Mouse (Mus musculus): ENCODE measurements at regions not wholly inside any gene's neighbourhood (a gene's known extent, or its start where the extent isn't known, plus 50 kb on each side); places are given as distances from the start of the nearest gene placed in this dataset.

DNA sequence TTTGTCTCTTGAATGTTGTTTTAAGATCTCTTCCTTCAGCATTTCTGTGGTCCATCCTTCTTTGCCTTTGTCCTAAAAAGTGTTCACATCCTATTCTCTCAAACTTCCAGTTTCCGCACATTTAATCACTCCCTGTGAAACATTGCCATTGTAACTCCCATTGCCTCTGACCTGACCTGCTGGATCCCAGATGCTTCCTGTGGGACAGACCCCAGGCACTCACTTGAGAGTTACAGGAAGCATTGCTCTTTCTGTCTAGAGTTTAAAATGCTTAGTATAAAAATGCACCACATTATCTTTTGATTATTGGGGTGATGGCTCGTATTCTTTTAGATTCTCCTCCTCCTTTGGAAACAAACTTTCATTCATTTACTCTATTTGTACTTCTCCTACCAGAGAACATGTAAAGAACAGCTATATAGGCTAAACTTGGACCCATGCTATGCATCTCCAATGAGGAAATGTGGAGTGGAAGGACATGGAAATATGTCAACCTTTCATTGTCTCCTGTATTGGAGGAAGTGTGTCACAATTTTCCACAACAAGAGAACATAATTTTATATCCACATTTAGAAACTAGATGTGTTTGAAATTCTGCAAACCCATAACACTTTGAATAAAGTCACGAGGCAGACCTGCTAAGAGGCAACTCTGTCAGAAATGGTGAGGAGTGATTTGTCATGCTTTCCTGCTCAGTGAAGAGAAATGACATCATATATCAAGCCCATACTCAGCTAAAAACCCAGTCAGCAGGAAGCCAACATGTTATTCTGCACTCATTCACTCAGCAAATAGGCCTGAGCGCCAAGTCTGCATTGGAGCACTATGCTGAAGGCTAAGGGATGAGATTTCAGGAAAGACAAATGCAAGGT is 308.8 kb upstream of the Marcks start:
- DNase-seq (ENCODE audit: low spot score): no peak

GRCm38 (mm10) chr10:37439863-37440613 is 301.3 kb upstream of the Marcks start:
- no peak for DNase-seq (ENCODE audit: low spot score)

GRCm38 (mm10) chr10:37438312-37438711 is 299.6 kb upstream of the Marcks start:
- DNase-seq (ENCODE audit: low spot score): no peak

- no peak for DNase-seq (ENCODE audit: low spot score)
These were observed 298.1 kb upstream of the Marcks start for GRCm38 (mm10) chr10:37436849-37437248.

DNA sequence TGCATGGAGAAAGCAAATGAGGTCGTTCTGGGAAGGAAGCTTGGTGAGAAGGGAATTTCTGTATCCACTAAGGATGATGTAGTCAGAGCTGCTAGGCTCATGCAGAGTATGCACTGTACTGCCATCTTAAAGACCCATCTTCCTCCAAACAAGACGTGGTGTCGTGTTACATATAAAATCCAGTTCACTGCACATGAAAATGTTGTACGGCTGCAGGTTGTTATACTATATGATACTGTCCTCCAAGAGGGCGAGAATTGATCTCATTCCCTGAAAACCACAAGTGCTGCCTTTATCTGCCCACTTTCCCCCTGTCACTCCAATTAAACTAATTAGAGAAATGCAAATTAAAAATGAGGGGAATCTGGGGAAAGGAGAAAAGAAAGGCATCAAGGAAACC is 295.5 kb upstream of the Marcks start:
- DNase-seq (ENCODE audit: low spot score): no peak

- no peak for DNase-seq (ENCODE audit: low spot score)
These were observed 284.3 kb upstream of the Marcks start for GRCm38 (mm10) chr10:37423047-37423446.

DNA sequence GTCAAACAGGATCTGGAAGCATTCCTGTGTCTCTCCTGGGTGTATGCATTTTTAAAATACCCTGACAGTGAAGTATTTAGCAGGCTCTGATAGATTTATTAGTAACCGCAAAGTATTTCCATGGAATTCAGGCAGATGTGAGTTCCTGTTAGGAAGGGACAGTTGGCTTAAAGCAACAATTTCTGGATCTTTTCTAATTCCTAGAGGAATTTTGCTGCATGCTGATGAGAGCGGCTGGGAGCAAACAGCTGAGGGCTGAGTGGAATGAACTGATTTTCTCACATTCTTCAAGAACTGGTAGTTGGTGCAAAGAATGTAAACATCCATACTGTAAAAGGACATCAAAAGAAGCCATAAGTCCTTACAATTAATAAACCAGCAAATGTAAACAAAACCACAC is 283.9 kb upstream of the Marcks start:
- no peak for DNase-seq (ENCODE audit: low spot score)

GRCm38 (mm10) chr10:37416321-37416720 is 277.6 kb upstream of the Marcks start:
- no peak for DNase-seq (ENCODE audit: low spot score)

DNA sequence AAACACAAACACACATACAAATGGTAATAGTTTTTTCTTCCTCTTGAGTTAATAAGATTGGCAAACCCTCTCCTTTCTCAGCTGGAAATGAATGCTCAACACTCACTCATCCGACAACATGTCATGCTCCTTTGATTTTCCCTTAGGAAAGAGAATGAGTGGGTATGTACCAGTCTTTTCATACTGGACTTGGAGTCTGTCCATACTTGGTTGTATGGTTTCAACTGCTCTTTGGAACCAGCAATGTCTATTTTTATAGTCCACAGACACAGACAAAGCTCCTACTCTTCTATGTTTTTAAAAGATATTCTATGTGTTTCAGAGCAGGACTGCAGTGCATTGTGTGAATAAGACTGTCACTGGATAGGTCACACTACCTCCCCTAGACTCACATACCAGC is 273.7 kb upstream of the Marcks start:
- DNase-seq (ENCODE audit: low spot score): no peak

- DNase-seq (ENCODE audit: low spot score): no peak
These were observed 271.0 kb upstream of the Marcks start for GRCm38 (mm10) chr10:37409749-37410148.

DNA sequence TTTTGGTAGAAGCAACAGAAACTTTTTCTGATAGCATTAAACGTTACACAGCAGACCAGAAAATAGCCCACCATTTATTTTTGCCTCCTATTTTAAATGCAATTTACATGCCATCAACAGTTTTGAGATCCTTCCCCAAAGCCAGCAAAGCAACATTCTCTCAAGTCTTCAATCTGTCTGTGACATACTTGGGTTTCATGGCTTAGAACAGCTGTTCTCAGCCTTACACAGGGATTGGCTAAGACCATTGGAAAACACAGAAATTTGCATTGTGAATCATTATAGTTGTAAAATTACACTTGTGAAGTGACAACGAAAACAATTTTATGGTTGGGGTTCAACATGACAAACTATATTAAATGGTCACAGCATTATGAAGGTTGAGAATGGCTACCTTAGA is 268.8 kb upstream of the Marcks start:
- no peak for DNase-seq (ENCODE audit: low spot score)

- no peak for DNase-seq (ENCODE audit: low spot score)
These were observed 266.2 kb upstream of the Marcks start for GRCm38 (mm10) chr10:37404933-37405332.

DNA sequence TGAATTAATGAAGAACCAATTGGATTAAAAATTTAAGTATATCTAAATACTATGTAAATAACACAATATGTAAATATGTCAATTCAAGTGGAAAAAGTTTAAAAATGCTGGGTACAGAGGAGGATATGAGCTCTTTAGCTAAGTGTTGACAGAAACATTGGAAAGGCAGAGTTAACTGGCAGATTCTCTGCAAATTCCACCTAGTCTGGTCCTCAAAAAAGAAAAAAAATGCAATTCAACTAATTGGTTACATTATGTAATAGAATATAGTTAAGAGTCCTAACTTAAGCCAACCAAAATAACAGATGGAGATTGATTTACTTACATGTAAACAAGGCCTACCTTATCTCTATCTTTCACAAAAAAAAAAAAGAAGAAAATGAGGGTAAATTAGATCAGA is 265.7 kb upstream of the Marcks start:
- no peak for DNase-seq (ENCODE audit: low spot score)

DNA sequence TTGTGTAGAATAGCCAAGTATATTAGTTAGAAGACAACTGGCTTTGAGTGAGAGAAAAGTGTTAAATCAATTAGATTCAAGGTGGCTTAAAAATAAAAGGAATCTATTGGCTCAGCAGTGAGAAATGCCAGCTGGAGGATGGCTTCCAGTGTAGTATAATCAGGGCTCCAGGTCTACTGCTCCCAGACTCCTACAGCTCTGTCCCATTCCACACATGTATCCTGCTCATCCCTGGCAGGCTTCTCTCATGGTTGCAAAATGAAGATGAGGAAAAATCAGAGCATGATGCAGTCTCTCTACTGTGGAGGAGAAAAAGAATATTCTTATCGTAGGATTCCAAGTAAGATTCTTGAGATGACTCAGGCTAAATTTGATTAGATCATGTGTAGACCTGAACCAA is 263.7 kb upstream of the Marcks start:
- DNase-seq (ENCODE audit: low spot score): no peak

DNA sequence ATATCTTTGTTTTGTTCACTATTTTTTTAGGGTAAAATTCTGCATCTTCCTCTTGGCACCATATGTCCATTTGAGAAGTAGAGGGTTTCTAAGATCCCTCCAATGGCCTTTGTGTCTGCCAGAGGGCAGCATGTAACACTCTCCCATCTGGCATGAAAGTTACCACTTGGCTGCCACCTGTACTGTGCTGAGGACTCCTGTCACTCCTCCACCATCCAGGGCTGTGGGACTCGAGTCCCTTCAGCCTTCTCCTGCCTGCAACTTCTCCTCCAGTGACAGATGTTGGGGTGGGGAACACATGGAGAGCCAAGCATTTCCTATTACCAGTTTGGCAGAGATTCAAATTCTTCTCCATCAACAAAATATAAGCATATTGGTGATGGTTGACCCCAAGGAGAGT is 262.3 kb upstream of the Marcks start:
- DNase-seq (ENCODE audit: low spot score): no peak

GRCm38 (mm10) chr10:37400379-37400778 is 261.7 kb upstream of the Marcks start:
- no peak for DNase-seq (ENCODE audit: low spot score)

DNA sequence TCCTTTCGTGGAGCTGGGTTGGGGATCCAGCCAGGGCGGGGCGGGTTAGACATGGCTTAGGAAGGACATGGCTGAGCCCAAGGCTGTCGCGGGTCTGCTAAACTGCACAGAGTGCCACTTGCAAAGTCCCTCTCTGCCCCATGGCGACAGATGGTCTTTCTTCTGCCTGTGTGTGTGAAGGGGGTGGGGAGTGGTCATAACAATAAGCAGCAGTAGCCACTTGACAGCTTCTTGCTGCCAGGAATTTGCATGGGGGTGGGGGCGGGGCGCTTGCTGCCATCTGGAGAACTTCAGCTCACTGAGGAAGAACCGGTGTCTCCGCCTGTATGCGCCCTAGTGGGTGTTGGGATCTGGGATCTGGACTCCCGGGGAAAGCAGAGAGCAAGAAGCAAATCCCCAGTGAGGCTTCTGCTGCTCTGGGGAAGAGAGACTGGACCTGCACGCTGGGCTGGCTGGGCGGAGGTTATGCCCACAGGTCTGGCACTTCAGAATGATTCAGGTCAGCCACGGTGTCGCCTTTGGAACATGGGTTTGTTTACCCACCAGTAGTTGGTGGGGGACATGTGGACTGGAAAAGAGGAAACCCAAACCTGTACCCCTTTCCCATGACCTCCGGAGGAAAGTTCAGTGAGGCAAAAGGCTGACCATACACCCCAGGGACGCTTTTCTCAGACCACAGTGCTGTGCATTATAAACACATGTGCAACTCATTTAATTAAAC is 258.7 kb upstream of the Marcks start:
- DNase-seq (ENCODE audit: low spot score): no peak

- DNase-seq (ENCODE audit: low spot score): no peak
These were observed 251.3 kb upstream of the Marcks start for GRCm38 (mm10) chr10:37390011-37390410.

DNA sequence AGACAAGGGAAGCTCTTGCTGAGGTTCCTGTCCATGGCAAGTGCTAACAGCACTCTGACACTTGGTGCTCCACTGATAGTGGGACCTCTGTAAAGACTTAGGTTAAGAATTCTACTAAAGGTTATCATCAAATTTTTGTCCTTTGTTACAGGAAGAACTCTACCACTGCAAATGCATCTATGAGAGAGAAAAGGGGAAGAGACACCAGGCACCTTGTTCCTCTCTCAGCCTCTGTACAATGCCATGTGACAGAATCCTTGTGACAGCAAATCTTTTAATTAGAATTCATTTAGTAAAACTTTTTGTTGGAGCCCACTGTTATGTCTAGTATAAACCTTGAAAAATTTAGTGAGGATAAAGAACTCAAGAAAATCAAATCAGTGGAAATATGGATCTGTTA is 247.5 kb upstream of the Marcks start:
- DNase-seq (ENCODE audit: low spot score): no peak

DNA sequence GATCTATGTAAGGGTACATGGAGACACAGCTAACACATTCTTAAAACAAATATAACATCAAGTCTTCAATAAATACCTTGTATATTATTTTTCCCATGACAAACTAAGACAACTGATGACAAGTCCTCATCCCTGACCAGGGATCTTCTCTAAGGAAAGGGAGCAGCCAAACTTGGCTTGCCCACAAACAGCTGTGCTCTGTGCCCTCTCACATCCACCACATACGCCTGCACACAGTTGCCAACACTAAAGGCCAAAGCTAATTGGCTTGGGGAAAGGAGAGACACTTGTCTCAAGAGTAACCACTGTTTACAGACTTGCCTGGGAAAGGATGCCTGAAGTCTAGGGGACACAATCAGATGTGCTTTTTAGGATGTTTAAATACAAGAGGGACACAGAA is 241.3 kb upstream of the Marcks start:
- DNase-seq (ENCODE audit: low spot score): no peak

- DNase-seq (ENCODE audit: low spot score): no peak
These were observed 239.4 kb upstream of the Marcks start for GRCm38 (mm10) chr10:37378002-37378702.
